Mouse (Mus musculus): ENCODE measurements around the gene S1pr5. TPM values are rescaled to one million over a fixed set of nuclear protein-coding genes. Genes with fewer than 3 reads are reported as not detected.
A peak's percentile ranks its signal among the peaks of the same experiment; 100 is the strongest.
"Not testable (repeated sequence)": the region's sequence is repeated elsewhere in the genome, so short reads cannot be mapped to it uniquely, and the experiment has no call there.

The S1pr5 gene
- total RNA-seq, 2 experiments from 2014 or later = 0.70 to 0.78 TPM

DNA sequence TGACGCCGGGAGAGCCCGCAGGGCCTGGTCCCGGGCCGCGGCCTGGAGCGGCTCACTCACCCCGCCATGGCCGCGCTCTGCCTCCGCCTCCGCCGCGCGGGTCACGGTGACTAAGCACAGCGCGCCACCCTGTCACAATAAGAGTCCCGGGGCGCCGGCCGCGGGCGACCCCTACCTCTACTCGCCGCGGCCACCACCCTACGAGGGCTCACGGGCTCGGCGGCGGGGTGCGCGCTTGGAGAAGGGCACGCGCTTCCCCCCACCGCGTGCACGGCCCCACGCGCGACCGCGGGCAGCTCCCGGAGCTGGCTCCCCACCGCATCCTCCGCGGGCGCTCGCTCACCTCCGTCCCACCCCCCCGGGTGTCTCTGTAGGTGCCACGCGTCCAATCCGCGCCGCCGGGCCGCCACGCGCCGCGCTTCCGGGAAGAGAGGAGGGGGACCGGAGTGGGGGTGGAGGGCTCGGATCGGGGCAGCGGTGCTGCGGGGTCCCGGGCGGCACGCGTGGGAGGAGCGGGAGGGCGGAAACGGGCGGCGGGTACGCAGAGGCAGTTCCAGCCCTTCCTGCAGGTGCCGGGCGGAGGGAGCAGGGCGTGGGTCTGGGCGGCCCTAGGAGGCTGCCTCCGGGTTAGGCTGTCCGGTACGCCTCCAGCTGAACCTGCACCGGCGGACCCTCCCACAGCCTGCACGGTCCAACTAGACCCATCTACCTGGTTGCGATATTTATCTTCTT lies 9.3 kb downstream of the S1pr5 start, which contains the start of gene Keap1:
Keap1 (minus strand) TSS at position 629 of the 732 bp plus-strand sequence.
- intact Hi-C loops (cut with DNase I) = no loop called here
- DNase-seq (ENCODE audit: low spot score) = peak; percentile 78

DNA sequence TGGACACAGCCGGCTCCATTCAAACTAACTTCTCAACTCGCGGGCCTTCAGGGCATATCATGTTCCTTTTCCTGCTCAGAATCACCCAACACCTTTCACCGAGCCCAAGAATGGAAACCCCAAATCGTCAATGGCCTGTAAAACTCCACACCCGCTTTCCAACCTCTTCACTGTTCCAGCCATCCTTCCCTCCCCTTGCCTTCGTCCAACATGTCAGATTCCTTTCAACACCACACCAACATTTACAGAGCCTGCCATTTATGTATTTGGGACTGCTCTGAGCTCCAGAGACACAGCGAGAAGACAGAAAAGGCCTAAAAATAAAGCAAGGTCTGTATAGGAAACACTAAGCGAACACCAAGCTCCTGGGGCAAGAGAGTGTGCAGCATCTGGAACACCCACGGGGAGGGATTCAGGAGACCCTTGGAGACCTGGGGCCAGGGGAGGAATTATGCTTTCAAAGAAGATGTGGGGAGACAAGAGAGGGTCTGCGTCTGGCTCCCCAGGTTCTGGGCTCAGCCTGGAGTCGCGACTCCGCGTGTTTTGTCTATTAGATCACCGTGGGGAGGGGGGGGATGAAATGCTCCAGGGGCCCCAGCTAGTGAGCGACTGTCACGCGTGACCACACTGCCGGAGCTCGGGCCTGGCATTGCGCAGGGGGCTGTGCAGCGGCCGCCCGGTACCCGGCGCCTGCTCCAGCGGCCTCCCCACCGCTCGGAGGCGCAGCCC lies 10.1 kb downstream of the S1pr5 start:
- intact Hi-C loops (cut with DNase I) = no loop called here
- no peak for DNase-seq (ENCODE audit: low spot score)

DNA sequence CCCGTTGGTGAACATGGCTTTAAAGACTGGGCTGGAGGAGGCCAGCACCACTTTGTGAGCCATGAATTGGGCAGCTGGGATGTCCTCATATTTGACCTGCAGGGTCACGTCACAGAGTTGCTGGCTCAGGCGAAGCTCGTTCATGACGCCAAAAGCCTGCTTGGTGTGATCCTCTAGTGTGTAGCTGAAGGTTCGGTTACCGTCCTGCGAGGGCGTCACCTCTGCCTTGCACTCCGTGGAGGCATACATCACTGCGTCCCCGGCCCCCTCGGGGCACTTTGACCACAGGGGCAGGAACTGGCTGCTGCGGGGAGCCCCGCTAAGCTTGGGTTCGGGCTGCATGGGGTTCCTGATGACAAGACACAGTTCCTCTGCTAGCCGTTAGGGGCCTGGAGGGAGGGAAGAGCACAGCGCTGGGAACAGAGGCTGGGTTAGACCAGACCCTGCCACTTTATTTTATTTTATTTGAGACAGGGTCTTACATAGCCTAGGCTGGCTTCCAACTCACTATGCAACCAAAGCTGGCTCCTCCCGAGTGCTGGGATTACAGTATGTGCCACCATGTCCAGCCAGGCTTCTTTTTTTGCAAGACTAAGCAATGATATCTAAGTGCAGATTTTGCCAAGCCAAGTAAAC lies 10.8 kb downstream of the S1pr5 start:
- DNase-seq (ENCODE audit: low spot score) = no peak
- intact Hi-C loops (cut with DNase I) = no loop called here

DNA sequence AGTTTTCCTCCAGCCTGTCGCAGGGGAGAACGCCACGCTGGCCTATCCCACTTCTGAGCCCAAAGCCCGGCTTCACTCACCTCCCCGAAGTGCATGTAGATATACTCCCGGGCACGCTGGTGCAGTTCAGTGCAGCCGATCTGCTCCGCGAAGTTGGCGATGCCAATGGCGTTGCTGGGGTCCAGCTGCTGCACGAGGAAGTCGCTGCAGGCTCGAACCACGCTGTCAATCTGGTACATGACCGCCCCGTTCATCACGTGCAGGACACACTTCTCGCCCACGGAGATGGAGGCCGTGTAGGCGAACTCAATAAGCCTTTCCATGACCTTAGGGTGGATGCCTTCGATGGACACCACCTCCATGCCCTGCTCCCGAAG lies 11.3 kb downstream of the S1pr5 start:
- intact Hi-C loops (cut with DNase I) = no loop called here
- no peak for DNase-seq (ENCODE audit: low spot score)

DNA sequence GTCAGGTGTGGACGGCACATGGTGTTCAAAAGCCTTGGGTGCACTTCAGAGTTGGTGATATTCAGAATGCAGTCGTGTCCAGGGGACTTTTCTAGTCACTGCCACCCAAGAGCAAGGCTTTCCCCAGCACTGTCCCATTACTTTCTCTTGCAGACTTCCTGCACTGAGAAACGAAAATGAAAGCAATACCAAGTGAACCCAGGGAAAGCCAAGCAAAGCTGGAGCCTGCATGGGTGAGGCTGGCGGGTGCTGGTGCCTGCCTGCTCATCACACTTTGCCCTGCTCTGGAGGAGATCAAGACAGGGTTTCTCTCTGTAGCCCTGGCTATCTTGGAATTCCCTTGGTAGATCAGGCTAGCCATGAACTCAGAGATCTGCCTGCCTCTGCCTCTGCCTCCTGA lies 12.9 kb downstream of the S1pr5 start:
- intact Hi-C loops (cut with DNase I) = no loop called here

DNA sequence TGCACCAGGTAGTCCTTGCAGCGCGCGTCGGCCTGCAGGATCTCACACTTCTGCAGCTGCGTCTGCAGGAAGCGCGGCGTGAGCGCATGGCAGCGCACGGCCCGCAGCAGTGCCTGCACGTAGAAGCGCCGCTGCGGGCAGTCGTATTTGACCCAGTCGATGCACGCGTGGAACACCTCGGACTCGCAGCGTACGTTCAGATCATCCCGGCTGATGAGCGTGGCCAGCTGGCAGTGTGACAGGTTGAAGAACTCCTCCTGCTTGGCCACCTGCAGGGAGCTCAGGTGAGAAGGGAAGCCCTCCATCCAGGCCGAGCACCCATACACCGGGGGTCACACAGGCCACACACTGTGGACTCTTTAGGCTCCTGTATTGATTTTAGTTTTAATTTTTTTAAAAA lies 14.4 kb downstream of the S1pr5 start:
- no peak for DNase-seq (ENCODE audit: low spot score)
- intact Hi-C loops (cut with DNase I) = no loop called here

More for the DNA sequence above, 12.9 kb downstream of the S1pr5 start:
- DNase-seq (ENCODE audit: low spot score) = no peak

DNA sequence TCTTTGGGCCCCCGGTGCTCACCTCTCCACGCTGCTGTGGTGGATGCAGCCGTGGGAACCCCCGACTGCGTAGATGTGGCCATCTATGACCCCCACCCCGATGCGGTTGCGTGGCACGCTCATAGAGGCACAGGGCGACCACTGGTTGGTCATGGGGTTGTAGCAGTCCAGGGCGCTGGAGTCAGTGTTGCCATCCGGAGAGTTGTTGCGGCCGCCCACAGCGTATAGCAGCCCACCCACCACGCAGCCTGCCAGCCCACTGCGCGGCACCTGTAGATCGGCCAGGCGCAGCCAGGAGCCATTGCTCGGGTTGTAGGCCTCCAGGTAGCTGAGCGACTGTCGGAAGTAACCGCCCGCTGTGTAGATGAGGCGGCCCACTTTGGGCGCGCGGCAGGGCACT lies 14.9 kb downstream of the S1pr5 start:
- intact Hi-C loops (cut with DNase I) = no loop called here
- no peak for DNase-seq (ENCODE audit: low spot score)

DNA sequence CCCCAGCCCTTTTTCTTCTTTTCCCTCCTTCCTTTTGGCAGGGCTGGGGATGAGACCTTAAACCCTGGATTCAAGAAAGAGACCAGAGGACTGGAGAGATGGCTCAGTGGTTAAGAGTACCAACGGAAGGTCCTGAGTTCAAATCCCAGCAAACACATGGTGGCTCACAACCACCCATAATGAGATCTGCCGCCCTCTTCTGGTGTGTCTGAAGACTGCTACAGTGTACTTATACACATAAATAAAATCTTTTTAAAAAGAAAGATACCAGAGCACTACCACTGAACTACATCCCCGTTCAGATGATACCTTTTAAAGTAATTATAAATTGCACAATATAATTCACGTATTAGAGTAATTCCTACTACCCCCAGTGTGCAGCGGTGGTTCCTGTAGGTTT lies 15.4 kb downstream of the S1pr5 start:
- intact Hi-C loops (cut with DNase I) = no loop called here
- no peak for DNase-seq (ENCODE audit: low spot score)

DNA sequence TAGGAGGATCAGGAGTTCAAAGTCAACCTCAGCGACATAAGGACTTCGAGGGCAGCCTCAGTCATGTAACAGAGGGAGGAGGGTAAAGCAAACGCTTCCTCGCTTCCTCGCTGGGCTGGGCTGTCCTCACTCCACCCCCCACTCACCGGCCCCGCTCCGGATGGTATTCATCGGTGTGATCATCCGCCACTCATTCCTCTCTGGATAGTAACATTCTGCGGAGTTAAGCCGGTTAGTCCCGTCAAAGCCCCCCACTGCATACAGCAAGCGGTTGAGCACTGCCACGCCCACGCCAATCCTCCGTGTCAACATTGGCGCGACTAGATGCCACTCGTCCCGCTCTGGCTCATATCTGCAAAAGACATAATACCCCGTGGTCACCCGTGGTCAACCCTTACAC lies 16.7 kb downstream of the S1pr5 start:
- intact Hi-C loops (cut with DNase I) = no loop called here
- no peak for DNase-seq (ENCODE audit: low spot score)

DNA sequence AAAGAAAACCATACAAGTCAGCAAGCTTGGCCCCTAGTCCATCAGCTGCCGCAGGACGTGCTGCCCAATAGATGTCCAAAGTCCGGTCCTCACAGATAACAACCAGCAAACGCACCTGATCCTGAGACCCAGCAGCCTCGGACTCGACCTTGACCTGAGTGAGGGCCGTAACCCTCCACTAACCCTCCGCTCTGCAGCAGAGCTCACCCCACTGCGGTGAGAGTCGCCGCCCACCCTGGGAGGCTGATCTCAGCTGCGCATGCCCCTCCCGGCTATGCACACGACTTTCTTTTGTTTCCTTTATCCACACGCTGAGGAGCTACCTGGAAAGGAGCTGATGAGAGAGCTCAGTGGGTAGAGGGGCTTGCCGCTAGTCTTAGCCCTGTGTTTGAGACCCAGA lies 20.9 kb downstream of the S1pr5 start:
- intact Hi-C loops (cut with DNase I) = no loop called here
- DNase-seq (ENCODE audit: low spot score) = no peak

DNA sequence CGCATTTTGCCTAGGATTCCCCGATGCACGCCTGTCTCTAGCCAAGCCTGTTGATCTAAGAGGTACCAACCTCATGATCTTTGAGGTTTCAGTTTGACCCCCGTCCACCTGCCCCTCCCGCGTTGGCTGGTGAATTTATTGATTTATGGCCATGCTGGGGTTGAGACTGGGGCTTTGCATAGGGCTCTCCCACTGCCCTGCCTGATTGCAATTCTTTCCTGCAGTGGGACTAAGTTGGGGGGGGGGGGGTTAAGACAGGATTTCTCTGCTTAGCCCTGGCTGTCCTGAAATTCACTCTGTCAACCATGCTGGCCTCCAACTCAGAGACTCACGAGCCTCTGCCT lies 22.9 kb downstream of the S1pr5 start:
- DNase-seq (ENCODE audit: low spot score) = no peak
- intact Hi-C loops (cut with DNase I) = loop anchor here (2.0 kb wide), 1 partner anchor 185 kb away; the partner anchor contains the start of gene Qtrt1

DNA sequence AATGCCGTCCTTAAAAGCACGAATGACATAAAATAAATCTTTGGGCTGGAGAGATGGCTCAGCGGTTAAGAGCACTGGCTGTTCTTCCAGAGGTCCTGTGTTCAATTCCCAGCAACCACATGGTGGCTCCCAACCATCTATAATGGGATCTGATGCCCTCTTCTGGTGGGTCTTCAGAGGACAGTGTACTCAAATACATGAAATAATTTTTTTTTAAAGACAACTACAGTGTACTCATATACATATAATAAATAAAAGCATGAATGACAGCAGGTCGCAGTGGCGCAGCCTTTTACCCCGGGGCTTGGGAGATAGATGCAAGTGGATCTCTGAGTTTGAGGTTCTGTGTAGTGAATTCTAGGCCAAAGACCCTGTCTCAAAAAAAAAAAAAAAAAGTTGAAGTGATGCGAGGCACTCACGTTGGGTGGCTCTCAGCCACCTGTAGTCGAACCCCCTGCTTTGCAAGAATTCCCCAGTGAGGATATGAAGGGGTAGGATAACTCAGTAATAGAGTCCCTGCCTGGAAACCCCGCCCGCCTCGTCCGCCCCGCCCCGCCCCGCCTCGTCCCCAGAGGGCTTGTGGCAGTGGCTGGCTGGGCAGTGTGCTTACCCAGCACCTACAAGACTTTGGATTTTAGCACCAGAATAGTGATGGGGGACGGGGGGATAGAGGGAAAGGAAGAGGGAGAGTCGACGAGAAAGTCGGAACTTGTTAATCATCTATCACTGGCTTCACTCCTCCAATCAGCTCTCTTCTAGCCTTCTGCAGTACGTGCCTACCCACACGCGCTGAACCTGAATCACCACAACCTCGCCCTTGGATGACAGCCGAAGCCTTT lies 23.4 kb downstream of the S1pr5 start:
- intact Hi-C loops (cut with DNase I) = loop anchor here (2.0 kb wide), 1 partner anchor 186 kb away; the partner anchor contains the start of gene Qtrt1

DNA sequence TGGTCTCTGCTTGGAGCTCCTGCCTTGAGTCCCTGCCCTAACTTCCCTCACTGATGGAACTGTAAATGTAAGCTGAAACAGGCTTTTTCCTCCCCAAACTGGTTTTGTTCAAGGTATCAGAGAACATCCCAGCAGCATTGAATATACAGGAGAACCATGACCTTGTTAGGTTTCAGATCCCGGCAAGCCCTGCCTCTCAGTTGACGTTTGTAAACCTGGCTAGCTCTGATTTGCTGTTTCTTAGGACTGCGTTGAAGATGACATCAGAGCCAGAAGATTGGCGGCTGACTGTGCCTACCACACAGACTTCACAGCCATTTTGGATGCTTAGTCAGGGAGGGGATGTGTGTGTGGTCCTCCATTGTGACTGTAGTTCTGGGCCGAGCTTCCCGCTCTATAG lies 24.3 kb downstream of the S1pr5 start:
- no peak for DNase-seq (ENCODE audit: low spot score)
- intact Hi-C loops (cut with DNase I) = loop anchor here (2.0 kb wide), 1 partner anchor 187 kb away; the partner anchor contains the start of gene Qtrt1

More for the DNA sequence above, 23.4 kb downstream of the S1pr5 start:
- no peak for DNase-seq (ENCODE audit: low spot score)

DNA sequence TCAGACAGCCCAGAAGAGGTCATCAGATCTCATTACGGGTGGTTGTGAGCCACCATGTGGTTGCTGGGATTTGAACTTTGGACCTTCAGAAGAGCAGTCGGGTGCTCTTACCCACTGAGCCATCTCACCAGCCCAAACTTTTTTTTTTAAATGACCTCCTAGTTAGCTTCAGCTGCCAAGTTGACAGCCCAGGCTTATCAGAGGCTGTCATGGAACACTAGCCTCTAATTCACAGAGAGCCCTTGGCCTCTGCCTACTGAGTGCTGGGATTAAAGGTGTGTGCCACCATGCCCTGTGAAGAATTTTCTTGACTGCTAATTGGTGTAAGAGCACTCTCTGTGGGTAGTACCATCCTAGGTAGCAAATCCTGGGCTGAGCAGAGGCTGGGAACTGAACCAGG lies 24.8 kb downstream of the S1pr5 start:
- intact Hi-C loops (cut with DNase I); DNase-seq (ENCODE audit: low spot score): not testable (repeated sequence)

DNA sequence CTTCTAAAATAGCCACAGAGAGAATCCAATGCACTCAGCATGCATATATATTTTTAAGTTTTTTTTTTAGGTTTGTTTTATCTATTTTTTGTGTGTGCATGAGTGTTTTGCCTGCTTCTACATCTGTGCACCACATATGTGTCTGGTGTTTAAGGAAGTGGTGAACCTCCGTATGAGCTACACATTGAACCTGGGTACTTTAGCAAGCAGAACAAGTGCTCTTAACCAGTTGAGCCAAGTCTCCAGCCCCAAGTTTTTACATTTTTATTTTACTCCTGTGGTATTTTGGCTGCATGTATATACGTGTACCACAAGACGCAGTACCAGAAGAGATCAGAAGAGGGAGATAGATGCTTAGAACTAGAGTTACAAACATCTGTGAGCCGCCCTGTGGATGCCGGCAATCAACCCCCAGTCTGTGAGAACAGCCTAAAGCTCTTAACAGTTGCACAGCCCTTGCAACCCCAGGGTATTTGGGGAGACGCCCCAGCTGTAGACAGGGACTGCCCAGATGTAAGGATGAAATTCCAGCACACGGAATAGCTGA lies 26.8 kb downstream of the S1pr5 start:
- no peak for DNase-seq (ENCODE audit: low spot score)

DNA sequence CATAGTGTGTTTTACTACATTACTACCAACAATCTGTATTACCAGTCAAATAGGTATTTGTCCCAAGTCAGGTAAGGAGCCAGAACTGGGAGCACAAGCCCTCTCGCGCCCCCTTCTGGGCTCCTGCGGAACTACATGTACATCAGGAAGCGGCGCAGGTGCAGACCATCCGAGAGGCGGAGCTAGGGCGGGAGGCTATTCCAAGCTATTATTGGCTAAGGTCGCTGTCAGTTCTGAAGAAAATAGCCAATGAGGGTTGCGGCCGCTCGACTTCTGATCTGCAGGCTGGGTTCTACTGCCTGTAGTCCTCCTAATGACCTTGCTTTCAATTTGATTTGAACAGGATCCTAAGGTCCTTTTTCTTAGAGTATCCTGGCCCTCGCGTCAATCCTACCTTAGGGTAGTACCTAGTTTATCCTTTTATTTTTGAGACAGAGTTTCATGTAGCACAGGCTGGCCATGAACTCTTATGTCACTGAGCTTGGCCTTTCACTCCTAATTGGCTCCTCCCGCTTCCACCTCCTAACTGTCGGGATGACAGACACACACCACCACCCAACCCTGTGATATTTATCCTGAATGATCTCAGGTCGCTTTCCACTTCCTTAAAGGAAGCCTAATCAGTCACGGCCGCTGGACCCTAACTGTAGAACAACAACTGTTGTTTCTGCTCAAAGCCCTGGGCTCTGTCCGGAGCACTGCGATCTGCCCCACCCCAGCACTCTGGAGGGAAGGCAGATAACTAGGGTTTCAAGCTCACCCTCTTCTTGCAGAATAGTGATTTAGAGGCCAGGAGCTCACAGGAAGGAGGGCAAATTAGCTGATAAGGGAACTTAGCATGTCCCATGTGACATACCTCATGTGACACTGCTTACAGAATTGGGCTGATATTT lies 27.5 kb downstream of the S1pr5 start:
- DNase-seq (ENCODE audit: low spot score) = peak; percentile 78
- intact Hi-C loops (cut with DNase I) = no loop called here

More for the DNA sequence above, 26.8 kb downstream of the S1pr5 start:
- intact Hi-C loops (cut with DNase I) = no loop called here

DNA sequence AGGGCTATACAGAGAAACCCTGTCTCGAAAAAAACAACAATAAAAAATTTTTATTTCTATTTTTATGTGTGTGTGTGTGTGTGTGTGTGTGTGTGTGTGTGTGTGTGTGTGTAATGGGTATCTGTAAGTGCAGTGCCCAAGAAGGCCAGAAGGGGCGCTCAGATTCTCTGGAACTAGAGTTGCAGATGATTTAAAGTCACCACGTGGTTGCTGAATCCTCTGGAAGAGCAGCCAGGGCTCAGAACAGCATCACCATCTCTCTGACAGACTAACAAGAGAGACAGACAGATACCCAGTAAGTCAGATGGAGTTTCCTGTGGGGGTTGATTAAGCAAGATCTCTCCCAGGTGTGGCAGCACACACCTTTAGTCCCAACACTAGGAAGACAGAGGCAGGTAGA lies 28.4 kb downstream of the S1pr5 start:
- DNase-seq (ENCODE audit: low spot score) = no peak
- intact Hi-C loops (cut with DNase I) = no loop called here

DNA sequence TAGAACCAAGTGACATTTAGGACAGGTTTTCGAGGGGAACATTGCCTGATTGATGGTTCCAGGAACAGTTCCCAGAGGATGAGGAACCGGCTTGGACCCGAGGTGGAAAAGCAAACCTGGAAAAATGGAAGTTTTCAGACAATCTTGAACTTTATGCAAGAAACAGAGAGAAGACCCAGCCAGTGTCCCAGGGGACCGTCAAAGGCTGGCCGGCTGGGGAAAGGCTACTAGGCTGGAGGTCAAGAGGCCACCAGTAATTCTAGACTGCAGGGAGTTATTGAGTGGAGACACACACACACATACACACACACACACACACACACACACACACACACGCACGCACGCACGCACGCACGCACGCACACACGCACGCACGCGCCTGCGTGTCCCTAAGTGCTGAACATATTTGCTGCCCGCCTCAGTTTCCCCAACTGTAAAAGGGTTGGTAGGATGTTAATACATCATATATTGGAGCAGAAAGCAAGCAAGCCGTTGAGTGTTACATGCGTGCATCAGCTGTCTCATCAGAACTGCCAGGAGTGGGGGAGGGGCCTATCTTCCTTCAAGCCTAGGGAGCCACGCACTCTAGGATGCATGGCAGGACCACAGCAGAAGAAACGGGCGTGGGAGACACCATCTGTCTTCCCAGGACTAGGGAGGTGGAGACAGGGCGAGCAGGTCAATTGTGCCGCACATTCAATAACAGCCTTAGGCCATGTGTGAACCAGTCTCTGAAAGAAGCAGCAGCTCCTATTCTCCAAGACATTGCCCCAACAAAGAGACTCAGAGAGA lies 32.0 kb downstream of the S1pr5 start:
- intact Hi-C loops (cut with DNase I) = no loop called here
- DNase-seq (ENCODE audit: low spot score) = no peak
